Mouse (Mus musculus): ENCODE data around the gene Csnk1e.

GRCm38 (mm10) chr15:79440223-79440622, 15.1 kb downstream of the Csnk1e start:
- TF ChIP-seq CTCF (IDR thresholded peaks at IDR 0.05; ENCODE audit: low read depth) (no peak), EP300 (IDR thresholded peaks at IDR 0.05; ENCODE audit: low read depth) (no peak)
